Mouse (Mus musculus): ENCODE data around the gene Car9. TPM values are rescaled to one million over a fixed set of nuclear protein-coding genes. Genes with fewer than 3 reads are reported as not detected.
"Not testable (repeated sequence)": the region's sequence is repeated elsewhere in the genome, so short reads cannot be mapped to it uniquely, and the experiment has no call there.

Gene Car9
- total RNA-seq, 2 experiments from 2014 or later, result 1.7 TPM; not detected in 1

DNA sequence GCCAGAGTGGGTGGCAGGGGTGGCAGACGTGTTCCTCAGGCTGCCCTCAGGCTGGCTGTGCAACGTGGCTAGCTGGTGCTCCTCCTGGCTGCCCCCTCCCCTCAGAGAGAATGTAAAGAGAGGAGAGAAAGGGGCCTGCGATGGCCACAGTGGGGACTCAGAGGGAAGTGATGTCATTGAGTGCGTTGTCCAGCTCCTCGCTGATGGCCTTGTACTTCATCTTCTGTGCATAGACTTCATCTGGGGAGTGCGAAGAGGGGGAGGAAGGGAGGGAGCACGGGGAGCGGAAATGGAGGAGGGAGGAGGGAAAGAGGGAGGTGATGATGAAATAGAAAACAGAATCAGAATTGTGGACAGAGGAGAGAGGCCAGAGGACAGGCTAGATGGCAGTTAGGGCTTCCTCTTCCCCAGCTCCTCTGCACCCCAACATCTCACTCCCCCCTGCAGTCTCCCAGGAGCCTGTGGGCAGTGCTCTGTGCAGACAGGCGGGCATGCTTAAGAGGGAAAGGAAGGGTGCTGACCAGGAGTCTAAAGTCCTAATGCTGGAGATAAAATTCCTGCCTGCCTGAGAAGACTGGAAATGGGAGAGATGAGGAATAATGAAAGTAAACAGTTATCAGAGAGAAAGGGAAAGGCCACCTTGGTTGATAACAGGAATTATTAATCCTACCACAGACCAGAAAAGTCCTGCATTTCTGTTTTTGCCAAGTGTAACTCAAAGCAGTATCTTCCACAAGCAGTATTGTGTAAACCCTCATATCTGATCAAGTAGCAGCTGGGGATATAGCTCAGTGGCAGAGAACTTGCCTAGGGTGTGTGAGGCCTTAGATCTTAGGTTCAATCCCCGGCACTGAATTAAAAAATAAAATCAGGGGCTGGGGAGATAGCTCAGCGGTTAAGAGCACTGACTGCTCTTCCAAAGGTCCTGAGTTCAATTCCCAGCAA, 9.3 kb downstream of the Car9 start:
- no peak for ATAC-seq (replicated peaks; ENCODE audit: low FRiP score, poor library complexity, severe bottlenecking)

DNA sequence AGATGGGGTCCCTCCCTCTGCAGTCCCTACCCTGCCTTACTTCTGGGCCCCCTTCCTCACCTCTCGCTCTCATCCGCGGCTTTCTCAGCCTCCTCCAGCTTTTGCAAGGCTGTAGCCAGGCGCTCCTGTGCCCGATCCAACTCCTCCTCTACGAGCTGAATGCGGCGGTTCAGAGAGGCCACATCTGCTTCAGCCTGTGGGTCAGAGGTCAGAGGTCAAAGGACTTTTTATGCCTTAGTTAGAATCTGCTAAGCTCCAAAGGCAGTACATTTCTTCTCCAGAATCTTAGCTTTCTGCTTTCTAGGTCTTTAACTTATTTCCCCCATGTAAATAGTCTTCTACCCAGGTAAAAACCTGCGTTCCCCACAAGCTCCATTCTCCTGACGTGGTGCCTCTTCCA, 12.8 kb downstream of the Car9 start:
- no peak for ATAC-seq (replicated peaks; ENCODE audit: low FRiP score, poor library complexity, severe bottlenecking)

DNA sequence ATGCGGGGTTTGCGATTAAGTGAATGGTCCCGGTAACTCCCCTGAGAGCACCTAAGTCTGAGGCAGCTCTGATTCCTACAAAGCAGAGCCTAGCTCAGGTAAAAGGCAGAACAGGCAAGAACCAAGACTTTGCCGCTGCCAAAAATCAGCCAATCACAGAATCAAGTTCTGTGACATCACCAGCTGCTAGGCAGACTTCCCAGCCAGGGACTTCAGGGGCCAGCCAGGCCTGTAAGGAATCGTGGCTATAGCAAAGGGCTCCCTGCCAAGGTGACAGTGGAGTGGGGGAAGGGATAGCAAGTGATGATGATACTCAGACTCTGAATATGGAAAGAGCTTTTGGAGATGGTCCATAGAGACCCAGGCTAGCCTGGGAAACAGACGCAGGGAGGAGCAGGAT, 13.2 kb downstream of the Car9 start:
- no peak; the same call in 1 of the 2 replicates for ATAC-seq (replicated peaks; ENCODE audit: low FRiP score, poor library complexity, severe bottlenecking)

DNA sequence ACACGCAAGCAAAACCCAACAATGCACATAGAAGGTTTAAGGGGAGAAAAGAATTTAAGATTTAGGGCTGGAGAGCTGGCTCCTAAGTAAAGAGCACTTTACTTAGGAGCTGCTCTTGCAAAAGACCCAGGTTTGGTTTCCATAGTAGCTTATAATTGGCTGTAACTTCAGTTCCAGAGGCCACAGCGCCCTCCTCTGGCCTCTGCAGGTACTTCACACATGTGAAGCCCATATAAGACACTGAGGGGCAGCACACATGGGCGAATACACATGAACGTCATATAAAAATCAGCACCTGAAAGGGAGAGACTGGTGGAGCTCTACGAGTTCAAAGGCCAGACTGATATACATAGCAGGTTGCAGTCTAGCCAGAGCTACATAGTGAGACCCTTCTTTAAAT, 21.1 kb downstream of the Car9 start:
- no peak for ATAC-seq (replicated peaks; ENCODE audit: low FRiP score, poor library complexity, severe bottlenecking)

DNA sequence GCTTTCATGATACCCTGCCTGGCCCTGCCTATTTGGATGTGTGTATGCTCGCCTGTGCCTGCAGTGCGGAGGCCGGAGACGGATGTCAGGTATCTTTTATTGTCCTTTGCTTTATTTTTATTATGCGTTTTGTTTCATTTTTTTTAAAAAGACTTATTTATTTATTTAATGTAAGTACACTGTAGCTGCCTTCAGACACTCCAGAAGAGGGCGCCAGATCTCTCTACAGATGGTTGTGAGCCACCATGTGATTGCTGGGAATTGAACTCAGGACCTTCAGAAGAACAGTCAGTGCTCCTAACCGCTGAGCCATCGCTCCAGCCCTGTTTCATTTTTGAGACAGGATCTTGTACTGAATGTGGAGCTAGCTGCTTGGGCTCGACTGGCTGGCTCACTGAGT, 21.7 kb downstream of the Car9 start:
- ATAC-seq (replicated peaks; ENCODE audit: low FRiP score, poor library complexity, severe bottlenecking), result no peak

DNA sequence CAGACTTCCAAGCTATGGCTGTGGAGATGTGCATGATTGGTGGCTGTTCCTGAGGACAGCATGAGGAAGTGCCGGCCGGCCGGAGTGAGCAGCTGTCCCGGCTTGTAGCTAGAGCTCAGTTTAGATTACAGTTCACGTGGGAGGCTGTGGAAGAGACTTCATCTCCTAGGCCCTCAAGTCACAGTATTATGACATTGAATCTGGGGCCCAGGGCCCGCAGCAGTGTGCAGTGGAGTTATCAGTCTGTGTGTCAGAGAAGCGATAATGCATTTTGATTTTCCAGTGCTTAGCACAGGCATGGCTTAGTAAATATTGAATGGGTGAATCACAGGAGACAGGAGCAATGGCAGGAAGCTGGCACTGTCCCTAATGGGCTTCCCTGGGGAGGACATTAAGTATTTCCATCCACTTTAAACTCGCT, 23.3 kb downstream of the Car9 start:
- no peak for ATAC-seq (replicated peaks; ENCODE audit: low FRiP score, poor library complexity, severe bottlenecking)

DNA sequence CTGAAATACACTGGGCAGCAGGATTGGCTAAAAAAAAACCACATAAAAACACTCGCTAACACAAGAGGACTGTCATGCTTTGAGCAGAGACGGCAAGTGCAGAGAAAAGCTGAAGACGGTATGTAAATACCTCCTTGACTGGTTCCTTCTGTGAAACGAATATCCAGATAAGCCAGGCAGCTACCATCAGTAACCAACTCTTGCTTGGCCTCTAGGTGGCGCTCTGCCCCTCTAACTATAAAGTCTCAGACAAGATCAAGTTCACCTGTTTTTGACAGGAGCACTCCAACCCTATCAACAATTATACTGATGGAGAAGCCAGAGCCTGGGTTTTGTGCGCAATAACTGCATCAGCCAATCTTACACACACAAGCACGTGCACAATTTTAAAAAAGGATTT, 23.8 kb downstream of the Car9 start:
- peak; percentile 80 for ATAC-seq (replicated peaks; ENCODE audit: low FRiP score, poor library complexity, severe bottlenecking)

DNA sequence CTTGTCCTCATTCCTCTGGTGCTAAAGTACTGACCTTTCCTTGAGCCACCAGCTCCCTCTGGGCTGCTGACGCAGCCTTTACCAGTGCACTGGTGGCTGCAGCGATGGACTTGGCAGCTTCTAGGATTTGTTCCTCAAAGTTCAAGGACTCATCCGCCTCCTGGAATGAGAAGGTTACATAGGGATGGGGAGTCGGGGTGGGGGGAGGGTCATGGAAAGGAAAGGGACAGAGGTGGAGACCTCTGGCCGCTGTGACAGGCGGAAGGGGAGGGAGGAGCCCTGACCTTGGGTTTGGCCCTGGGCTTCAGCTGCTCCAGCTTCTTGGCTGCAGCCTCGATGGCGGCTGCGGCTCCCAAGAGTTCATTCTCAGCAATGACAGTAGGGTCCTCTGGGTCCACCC, 26.5 kb downstream of the Car9 start:
- ATAC-seq (replicated peaks; ENCODE audit: low FRiP score, poor library complexity, severe bottlenecking), result no peak

DNA sequence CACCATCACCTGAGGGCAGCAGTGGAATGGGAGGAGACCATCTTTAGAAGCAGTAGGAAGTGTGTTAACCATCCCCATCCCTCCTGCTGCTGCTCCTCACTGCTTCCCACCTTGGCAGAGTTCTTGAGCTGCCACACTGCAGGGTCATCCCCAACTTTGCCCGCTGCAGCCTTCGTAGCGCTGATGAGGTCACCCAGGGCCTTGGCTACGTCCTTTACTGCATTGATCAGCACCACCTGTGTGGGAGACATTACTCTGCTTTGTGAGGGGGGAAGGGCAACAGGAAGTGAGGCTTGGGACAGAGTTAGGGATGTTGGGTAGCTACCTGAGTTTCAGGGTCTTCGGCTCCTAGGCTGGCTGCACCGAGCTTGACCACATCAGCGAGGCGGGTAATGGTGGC, 28.9 kb downstream of the Car9 start:
- no peak for ATAC-seq (replicated peaks; ENCODE audit: low FRiP score, poor library complexity, severe bottlenecking)

DNA sequence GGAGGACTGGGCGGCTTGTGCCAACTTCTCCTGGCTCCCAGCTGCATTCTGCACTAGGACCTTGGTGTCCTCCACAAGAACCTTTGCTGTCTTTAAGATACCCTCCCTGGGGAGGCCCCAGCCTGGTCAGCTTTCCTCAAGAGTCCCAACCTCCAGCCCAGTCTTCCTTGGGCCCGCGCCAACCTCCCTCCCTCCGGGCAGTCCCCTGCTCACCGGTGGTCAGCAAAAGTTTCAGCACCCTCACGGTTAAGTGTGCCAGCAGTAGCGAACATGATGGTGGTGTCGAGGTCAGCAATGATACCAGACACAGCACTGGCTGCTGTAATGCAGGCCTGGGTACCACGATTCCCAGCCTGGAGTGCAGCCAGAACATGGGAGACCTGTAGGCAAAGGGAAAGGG, 29.3 kb downstream of the Car9 start:
- no peak for ATAC-seq (replicated peaks; ENCODE audit: low FRiP score, poor library complexity, severe bottlenecking)

DNA sequence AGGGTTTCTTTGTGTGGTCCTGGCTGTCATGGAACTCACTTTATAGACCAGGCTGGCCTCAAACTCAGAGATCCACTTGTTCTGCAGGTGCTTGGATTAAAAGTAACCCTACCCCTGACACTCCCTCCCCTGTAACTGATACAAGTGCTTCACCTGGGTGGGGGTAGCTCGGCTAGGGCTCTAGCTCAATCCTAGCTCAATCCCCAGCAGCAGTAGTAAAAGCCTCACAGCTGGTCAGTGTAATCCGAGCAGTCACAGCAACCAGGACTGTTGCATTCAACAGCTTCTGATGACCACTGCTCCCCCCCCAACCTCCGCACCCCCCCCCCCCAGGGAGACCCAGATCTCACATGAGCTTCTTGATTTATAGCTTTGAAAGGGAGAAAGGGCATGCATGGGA, 35.3 kb downstream of the Car9 start:
- ATAC-seq (replicated peaks; ENCODE audit: low FRiP score, poor library complexity, severe bottlenecking), result no peak

DNA sequence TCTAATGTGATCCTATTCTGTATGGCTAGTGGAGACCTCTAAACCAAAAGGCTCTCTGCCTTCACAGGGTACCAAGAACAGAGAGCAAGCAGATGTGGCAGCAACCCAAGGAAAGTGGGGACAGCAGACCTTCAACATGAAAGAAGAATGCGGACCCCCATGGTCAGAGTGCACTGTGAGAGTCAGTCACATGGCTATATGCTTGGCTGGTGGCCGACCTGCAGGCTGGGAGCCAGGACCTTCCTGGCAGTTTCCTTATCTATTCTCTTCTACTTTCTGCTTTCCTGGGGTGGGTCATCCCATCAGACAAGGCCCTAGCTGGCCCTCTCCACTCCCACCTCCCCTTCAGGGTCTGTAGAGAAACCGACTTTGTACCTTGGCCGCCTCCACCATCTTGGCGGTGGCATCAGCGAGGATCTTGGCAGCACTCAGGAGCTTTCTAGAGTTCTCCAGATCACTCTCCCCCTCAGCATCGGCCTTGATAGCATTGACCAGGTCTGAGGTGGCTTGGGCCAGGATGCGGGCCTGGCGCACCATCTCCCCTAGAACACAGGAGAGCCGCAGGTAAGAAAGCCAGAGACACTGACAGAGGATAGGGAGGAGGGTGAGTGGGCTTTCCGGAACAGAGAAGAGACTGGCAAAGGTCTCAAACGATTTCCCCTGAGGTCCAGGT, 39.7 kb downstream of the Car9 start:
- ATAC-seq (replicated peaks; ENCODE audit: low FRiP score, poor library complexity, severe bottlenecking), result no peak

DNA sequence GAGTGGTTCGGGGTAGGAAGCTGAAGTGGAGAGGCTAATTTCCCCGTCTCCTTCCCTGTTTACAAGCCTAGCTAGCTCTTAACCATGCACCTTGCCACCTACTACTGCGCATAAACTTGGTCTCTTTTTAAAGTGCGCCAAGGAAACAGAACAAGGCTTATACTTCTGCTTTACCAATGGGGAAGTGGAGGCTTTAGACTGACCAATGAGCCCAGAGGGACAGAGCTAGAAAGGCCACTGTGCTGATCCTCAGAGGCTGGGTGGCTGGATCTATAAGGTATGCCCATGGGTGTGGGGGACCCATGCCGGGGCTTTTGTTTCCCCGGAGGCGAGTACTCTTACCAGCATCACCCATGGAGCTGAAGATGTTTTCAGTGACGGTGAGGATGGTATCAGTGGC, 40.4 kb downstream of the Car9 start:
- ATAC-seq (replicated peaks; ENCODE audit: low FRiP score, poor library complexity, severe bottlenecking), result no peak

DNA sequence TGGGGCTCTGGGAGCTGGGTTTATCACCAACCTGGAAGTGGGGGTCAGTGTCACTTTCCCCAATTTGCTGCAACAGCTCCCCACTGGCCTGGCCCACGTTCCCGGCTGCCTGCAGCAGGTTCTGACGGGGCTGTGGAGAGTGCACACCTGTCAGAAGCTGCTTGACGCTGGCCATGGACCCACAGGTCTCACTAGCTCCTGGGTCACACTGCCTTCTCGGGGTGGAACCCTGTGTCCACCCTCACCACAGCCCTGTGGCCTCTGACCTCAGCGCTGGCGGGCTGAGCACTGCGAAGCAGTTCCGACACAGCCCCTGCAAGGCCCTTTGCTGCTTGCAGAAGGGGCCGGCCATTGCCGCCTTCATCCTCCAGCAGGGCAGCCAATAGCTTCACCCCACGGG, 42.3 kb downstream of the Car9 start:
- no peak for ATAC-seq (replicated peaks; ENCODE audit: low FRiP score, poor library complexity, severe bottlenecking)

DNA sequence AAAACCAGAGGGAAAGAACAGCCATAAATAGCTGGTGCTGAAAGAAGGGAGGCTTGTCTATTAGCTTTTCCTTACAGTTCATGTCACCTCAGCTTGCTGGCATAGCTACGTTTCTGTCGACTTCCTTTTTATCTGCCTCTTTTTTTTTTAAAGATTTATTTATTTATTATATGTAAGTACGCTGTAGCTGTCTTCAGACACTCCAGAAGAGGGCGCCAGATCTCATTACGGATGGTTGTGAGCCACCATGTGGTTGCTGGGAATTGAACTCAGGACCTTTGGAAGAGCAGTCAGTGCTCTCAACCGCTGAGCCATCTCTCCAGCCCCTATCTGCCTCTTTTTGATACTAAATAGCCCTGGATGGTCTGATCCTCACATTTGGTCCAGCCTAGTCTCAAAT, 45.1 kb downstream of the Car9 start:
- ATAC-seq (replicated peaks; ENCODE audit: low FRiP score, poor library complexity, severe bottlenecking), result not testable (repeated sequence)

DNA sequence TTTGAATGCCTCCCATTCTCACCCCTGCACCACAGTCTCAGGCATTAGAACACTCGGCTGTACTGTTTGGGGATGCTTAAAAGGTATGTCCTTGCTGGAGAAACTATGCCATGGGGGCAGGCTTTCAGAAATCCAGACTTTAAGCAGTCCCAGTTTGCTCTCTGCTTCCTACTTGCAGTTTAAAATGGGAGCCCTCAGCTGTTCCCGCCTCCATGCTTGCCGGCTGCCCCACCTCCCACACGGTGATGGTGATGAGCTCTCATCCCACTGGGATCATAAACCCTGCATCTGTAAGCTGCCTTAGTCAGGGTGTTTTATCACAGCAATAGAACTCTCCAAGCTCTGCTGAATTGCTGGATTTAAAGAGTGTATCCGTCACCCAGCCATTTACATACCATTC, 45.7 kb downstream of the Car9 start:
- ATAC-seq (replicated peaks; ENCODE audit: low FRiP score, poor library complexity, severe bottlenecking), result no peak

DNA sequence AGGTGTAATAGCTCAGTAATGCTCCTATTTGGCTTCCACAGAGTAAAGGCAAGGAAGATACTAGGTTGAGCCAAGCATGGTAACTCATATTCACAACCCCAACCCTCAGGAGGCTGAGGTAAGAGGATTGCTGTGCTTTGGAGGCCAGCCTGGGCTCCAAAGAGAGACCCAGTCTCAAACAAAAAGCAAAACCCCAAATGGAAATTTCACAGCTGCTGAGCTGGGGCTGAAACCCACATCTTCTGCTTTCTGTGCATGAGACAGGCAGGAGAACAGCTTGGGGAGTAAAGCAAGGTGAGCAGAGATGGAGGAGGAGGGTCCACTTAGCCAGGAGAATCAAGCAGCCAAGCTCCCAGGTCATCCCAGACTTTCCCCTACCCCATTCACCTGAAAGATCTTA, 47.1 kb downstream of the Car9 start:
- ATAC-seq (replicated peaks; ENCODE audit: low FRiP score, poor library complexity, severe bottlenecking), result no peak

DNA sequence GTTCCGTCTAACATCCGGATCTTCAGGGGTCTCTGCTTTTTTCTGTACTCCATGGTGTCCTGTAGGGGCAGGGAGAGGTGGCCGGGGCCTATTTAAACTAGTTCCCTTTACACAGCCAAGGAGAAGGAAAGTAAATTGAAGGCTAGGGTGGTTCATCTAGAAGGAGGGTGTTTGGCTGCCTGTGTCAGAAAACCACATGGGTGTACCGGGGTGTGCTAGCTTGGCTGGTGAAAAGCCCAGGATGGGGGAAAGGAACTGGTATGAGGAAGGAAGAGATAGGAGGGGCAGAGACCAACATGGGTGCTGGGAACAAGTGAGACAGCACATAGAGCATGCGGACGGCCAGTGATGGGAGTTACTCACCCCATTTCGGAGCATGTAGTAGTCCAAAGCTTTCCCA, 49.2 kb downstream of the Car9 start:
- no peak for ATAC-seq (replicated peaks; ENCODE audit: low FRiP score, poor library complexity, severe bottlenecking)

DNA sequence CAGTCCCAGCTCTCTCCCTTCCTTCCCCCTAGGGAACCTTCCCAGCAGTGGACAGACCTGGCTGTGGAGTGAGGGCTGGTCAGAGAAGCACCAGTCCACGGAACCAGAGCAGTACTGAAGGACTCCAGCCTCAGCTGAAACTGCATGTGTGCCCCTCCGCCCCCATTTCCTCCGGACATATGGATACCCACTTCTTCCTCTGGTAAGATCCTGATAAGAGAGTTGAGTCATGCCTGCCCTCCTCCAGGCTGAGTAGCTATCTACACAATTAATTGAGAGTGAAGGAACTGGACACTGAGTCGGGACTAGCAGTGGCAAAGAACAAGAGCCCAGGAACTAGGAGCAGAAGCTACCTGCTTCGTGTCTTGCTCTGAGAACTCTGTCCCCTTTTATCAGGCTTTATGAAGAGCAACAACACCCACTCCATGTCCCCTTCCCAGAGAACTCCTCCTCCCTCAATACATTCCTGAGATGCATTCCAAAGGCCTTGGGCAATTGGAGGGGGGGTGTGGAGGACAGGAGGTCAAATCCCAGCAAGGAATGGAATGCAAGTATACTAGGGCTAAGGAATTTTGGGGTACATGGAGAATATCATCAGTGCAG, 51.4 kb downstream of the Car9 start:
- no peak for ATAC-seq (replicated peaks; ENCODE audit: low FRiP score, poor library complexity, severe bottlenecking)

DNA sequence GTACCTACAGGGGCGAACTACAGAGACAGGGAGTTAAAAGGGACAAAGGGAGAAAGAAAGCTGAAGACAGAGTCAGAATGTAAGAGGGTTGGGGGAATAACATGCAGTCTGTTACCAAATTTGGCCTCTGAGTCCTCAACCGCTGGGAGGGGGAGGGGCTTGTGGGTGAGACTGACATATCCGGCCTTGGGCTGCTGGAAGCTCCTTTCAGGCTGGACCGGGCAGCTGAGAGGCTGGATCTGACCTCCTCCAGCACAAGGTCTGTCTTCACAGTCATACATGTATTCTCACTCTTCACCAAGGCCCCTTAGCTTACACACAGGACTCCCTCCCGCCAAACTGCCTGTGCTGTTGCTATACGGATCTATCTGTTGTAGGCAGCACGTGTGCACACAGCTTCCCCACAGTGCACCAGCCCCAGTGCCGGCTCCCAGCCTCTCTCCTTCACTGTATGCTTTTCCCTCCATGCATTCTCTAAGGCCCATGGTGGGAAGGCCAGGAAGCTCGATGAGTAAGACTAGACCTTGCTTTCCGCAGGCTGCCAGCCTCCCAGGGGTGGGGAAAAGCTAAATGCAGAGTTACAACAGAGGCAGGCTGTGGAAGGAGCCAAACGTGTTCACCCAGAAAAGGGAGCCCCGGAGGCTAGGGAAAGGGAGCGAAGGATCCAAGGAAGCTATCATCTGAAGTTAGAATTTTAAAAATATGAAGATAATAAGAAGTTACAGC, 52.0 kb downstream of the Car9 start:
- no peak for ATAC-seq (replicated peaks; ENCODE audit: low FRiP score, poor library complexity, severe bottlenecking)

All from erythroid progenitor cell, adult 5-6 weeks (primary cell).